Mouse (Mus musculus) myocyte (in vitro differentiated cells): ENCODE measurements around the gene Ugt1a2.

Experiments
- CEBPB ChIP-seq: IDR thresholded peaks from 2 replicates; pipeline ENCODE4 v1.6.1; 2011; ENCODE audit warnings: mild to moderate bottlenecking, moderate library complexity; ENCODE audit not compliant: poor library complexity, insufficient read depth, severe bottlenecking
- TCF12 ChIP-seq: IDR thresholded peaks from one replicate; pipeline ENCODE4 v1.6.1; 2011; ENCODE audit warnings: mild to moderate bottlenecking, control low read depth; ENCODE audit not compliant: poor library complexity, insufficient read depth, severe bottlenecking
- TCF3 ChIP-seq: IDR thresholded peaks from one replicate; pipeline ENCODE4 v1.6.1; 2011; ENCODE audit warnings: low read depth, control low read depth; ENCODE audit not compliant: insufficient read length
- USF1 ChIP-seq: IDR thresholded peaks from one replicate; pipeline ENCODE4 v1.6.1; 2011; ENCODE audit warnings: low read depth, mild to moderate bottlenecking, control low read depth, moderate library complexity

GRCm38 (mm10) chr1:88215466-88216380 is 15.3 kb downstream of the Ugt1a2 start:
- TF ChIP-seq TCF3 (no peak), USF1 (no peak), CEBPB (no peak), TCF12 (no peak)
